Mouse (Mus musculus) A20 (cell line): ENCODE data around the gene Dlgap4.

Source experiments
- DNase-seq: peaks from one replicate; pipeline ENCODE4 v3.0.0-alpha.2; 2011; ENCODE audit warnings: low read depth, low spot score

The Dlgap4 gene

DNA sequence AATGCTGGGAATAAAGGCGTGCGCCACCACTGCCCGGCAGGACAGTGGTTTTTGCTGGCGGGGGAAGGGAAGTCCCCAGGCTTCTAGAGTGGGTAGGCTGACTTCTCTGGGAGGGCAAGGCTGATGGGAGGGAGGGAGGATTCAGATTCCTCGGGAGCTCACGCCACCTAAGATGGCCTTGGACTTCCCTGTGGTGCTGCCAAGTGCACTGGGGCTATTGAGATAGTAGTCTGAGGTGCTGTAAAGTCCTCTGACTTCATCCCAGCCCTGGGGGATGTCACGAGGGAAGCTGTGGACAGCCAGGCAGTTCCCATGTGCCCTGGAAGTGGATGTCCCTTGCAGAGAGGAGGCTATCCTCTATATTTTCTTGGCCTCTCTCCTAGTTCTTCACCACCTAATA lies 124.5 kb downstream of the Dlgap4 start:
- no peak for DNase-seq

GRCm38 (mm10) chr2:156741265-156741664 lies 127.8 kb downstream of the Dlgap4 start:
- no peak for DNase-seq

GRCm38 (mm10) chr2:156741998-156742397 lies 128.5 kb downstream of the Dlgap4 start:
- no peak for DNase-seq

DNA sequence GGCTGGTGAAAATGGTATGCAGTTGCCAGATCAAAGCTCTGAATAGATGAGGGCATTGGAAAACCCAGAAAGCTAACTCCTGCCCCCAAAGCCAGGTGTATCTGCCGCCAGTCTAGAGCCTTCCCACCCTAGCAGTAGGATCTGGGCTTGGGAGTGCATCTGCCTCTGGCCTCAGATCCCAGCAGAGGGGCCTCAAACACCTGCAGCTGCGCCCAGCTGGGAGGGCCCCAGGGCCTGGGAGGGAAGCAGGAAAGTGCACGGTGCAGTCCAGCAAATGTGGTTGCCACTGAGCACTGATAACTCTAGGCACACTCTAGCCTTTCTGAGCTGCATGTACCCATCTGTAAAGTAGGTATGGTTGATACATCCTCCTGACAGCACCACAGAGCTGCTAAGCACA lies 129.7 kb downstream of the Dlgap4 start:
- DNase-seq: no peak

DNA sequence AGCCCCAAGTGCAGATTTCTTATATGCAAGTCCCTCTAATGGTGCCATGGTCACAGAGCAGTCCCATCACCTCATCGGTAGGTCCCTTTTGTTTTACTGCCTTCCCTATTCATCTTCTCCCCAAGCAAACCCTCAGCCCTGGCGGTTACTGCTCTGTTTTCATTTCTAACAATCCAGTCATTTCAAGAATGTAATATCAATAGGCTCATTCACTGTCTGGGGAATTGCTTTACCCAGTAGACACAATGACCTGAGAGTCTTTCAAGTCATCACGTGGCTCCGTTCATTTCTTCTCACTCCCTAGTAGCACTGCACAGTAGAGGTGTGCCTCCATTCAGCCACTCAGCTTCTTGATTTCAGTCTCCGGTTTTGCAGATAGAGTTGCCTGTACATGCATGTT lies 130.9 kb downstream of the Dlgap4 start:
- DNase-seq: no peak

- DNase-seq: no peak
These were observed 133.8 kb downstream of the Dlgap4 start for GRCm38 (mm10) chr2:156747315-156747714.

DNA sequence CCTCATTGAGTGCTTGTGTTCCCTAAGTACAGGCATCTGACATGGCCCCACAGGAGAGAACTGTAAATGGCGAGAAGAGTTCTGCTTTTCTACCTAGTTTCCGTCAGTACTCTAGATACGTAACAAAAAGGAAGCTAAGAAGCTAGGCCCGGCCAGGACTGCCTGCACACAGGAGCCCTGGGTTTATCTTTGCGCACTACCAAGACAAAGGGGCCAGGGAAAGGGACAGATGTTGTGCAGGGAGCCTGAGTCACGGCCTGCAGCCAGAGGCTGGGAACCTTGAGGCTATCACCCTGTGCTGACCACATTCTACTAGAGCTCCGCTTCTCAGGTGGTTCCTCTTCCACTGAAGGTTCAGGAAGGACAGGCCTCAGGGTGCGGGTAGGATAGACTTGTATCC lies 136.2 kb downstream of the Dlgap4 start:
- no peak for DNase-seq

DNA sequence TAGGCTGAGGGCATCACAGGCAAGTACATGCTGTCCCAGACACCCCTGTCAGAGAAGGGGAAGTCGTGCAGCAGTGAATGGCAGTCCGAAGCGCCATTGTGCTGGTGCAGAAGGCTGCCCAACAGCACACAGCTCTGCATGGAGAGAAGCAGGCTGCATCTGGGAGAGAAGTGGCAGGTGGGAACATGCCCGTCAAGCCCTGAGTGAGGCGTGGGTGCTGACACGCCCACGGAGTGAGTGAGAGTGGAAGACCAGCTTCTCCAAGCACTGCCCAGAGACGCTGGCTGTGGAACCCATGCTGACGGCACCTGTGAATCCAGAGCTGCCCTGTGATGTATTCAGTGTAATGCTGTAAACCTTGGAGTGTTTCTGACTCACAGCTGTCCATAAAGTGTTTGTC lies 143.4 kb downstream of the Dlgap4 start:
- no peak for DNase-seq

- peak; percentile 32 for DNase-seq
These were observed 147.5 kb downstream of the Dlgap4 start for GRCm38 (mm10) chr2:156760843-156761505.

- DNase-seq: no peak
These were observed 148.2 kb downstream of the Dlgap4 start for GRCm38 (mm10) chr2:156761521-156762278.

DNA sequence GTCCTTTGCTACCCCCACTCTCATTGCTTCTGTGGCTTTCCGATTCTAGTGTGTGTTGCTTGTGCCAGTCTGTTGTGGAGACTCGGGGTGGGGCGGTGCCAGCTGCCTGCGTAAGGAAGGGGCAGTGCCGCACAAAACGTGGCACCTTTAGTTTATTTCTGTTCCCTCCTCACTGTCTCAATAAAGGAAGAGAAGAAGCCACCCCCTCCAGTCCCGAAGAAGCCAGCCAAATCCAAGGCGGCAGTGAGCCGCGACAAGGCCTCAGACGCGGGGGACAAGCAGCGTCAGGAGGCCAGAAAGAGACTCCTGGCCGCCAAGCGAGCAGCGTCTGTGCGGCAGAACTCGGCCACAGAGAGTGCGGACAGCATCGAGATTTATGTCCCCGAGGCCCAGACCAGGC lies 149.0 kb downstream of the Dlgap4 start:
- no peak for DNase-seq

- DNase-seq: no peak
These were observed 149.6 kb downstream of the Dlgap4 start for GRCm38 (mm10) chr2:156763101-156763500.

GRCm38 (mm10) chr2:156764022-156764421 lies 150.5 kb downstream of the Dlgap4 start:
- no peak for DNase-seq

DNA sequence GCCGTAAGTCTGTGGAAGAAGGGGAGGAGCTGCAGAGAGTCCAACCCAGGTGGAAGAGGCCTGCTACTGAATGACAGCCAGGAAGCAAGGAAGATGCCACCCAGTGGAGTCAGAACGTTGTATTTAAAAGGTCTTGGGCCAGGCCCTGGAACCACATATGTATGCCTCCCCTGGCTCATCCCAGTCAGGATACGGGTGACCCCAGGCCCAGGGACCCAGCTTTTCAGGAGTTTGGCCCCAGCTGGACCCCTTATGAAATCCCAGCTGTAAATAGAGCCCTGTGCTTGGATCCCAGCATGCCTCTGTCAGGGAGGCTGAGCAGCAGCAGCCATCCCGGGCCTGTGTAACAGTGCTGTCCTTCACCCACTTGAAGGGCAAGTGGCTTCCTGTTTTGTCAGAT lies 151.2 kb downstream of the Dlgap4 start:
- no peak for DNase-seq

DNA sequence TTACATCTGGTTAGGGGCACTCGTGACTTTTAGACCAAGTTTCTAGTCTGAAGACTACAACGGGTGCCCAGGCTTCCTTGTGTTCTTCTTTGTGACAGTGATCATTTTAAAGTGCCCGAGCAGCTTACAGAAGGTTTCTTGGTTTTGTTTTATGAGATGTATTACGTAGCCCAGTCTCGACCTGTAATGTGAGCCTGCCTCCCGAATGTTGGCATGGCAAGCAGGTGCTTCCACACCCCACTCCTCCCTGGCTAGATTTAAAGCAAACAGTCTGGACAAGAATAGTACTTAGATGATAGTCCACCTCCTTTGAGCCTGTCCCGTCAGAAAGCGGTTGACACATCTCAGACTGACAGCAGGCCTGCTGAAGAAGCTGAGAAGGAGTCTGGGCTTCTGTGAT lies 152.1 kb downstream of the Dlgap4 start:
- no peak for DNase-seq

DNA sequence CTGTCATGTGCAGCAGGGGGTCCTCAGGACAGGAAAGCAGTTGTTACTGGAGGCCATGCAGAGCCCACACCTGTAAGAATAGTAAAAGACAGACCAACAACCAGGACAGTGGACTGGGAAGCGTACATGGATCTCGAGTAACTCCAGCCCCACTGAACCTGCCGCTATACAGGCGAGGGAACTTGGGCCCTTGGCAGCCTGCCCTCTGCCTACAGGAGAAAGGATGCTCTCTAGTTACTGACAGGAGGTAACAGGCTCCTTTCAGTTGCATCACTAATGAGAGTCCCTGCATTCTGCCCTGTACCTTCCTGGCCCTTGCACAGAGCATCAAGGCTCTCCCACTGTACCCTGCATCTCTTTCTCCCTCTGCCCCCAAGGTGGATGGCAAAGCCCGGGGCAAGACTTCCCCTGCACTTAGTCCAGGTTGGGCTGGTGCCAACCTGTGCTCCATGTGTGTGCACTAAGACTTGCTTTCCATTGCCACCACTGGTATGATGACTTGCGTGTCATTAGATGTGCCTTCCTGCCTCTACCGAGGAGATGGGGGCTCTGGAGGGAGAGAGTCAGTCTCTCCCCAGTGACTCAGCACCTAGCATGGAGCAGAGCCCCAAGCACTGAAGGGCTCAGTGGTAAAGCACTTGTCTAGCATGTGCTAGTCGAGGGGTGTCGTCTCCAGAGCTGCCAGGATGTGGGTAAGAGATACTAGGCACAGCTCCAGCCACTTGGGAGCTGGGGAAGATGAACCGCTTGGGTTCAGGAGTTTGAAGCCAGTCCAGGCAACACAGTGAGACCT lies 152.9 kb downstream of the Dlgap4 start:
- DNase-seq: no peak

GRCm38 (mm10) chr2:156767108-156767507 lies 153.6 kb downstream of the Dlgap4 start:
- DNase-seq: no peak

DNA sequence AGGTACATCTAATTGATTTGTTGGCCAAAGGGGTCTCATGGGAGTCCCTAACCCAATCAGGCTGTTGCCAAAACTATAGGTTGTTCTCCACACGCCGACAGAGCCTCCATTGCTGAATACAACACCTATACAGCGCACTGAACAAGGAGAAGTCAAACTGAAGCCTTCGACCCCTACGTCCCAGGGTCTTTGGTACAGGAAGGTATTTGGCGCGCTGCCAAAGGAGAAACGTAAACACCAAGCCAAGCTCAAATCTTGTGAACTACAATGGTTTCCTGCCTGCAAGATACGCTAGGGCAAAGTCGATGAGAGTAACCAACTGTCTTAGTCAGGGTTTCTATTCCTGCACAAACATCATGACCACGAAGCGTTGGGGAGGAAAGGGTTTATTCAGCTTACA lies 155.8 kb downstream of the Dlgap4 start:
- no peak for DNase-seq

DNA sequence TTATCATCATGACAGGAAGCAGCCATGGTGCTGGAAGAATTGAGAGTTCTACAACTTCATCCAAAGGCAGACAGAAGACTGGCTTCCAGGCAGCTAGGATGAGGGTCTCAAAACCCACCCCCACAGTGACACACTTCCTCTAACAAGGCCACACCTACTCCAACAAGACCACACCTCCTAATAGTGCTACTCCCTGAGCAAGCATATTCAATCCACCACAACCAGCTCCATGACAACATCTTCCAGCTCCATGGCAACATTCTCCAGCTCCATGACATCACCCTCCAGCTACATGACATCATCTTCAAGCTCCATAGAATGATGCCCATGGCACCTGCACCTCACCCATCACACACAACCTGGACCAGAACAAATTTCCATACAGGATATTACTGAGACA lies 160.0 kb downstream of the Dlgap4 start:
- no peak for DNase-seq

DNA sequence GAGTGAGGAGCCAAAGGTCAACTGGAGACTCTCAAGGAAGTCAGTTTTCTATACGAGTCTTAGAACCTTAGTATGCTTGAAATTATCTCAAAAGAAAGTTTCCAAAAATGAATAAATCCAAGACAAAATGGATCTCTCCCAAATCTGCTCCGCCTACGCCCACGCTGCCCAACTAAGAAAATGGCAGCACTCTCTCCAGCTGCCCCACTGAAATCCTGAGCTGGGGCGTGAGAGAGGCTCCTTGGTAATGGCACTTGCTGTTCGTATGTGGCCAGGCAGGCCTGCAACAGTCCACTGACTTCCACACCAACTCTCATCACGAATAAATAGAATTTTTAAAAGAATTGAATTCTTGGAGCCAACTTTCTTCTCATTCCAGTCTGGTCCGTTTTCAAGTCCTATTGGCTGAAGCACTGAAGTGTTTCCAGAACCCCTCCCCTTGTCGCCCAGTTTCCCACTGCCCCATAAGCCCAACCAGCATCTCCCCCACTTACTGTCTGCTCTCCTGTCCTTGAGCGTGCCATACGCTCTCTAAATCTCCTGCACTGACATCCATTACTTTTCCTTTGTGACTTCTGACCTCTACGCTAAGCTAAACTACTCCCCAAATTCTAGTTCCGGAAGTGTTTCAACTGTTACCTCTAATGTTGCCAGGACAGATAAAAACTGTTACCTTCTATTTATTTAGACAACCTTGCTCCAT lies 160.7 kb downstream of the Dlgap4 start:
- DNase-seq: no peak

GRCm38 (mm10) chr2:156774738-156775454 lies 161.4 kb downstream of the Dlgap4 start, which contains the start of gene Myl9:
Gene Myl9 (plus strand): TSS chr2:156775420.
- DNase-seq: no peak
